Mouse (Mus musculus) intestine, embryonic 14.5 days (tissue): ENCODE measurements around the gene Ube2g2. TPM values are rescaled to one million over a fixed set of nuclear protein-coding genes. Genes with fewer than 3 reads are reported as not detected.
"Not testable (repeated sequence)": the region's sequence is repeated elsewhere in the genome, so short reads cannot be mapped to it uniquely, and the experiment has no call there.

Source experiments
- ATAC-seq: fragments of 200-750 bp; cut with Nextera tagmentation; replicated peaks from 2 replicates; pipeline ENCODE4 v1.8.0; 2017; ENCODE audit warnings: low read depth, moderate number of reproducible peaks, moderate TSS enrichment, moderate library complexity; ENCODE audit not compliant: low FRiP score, low TSS enrichment
- DNase-seq: peaks from one replicate; pipeline ENCODE4 v3.0.0-alpha.2; 2018; ENCODE audit warnings: low spot score
- H3K27ac ChIP-seq: fragments of 300-500 bp; sonication (generic); 2 replicates; pipeline ENCODE4 v1.5.1; 2014; ENCODE audit warnings: low read depth, mild to moderate bottlenecking, control low read depth
- H3K27me3 ChIP-seq: fragments of 300-500 bp; sonication (generic); replicated peaks from 2 replicates; pipeline ENCODE4 v1.6.1; 2014; ENCODE audit warnings: low read length, control low read depth; ENCODE audit not compliant: control insufficient read depth, insufficient read depth
- H3K36me3 ChIP-seq: fragments of 300-500 bp; sonication (generic); 2 replicates; pipeline ENCODE4 v1.6.1; 2014; ENCODE audit warnings: low read length, control low read depth; ENCODE audit not compliant: control insufficient read depth, insufficient read depth
- H3K4me1 ChIP-seq: fragments of 300-500 bp; sonication (generic); replicated peaks from 2 replicates; pipeline ENCODE4 v1.6.1; 2014; ENCODE audit warnings: low read length, control low read depth, mixed read lengths; ENCODE audit not compliant: control insufficient read depth, insufficient read depth
- H3K4me2 ChIP-seq: fragments of 300-500 bp; sonication (generic); 2 replicates; pipeline ENCODE4 v1.6.1; 2014; ENCODE audit warnings: low read length
- H3K4me3 ChIP-seq: fragments of 300-500 bp; sonication (generic); 2 replicates; pipeline ENCODE4 v1.5.1; 2014; ENCODE audit warnings: low read depth, low read length, control low read depth, mixed read lengths
- H3K9ac ChIP-seq: fragments of 300-500 bp; sonication (generic); 2 replicates; pipeline ENCODE4 v1.6.1; 2014; ENCODE audit warnings: mild to moderate bottlenecking, low read length
- H3K9me3 ChIP-seq: fragments of 300-500 bp; sonication (generic); 2 replicates; pipeline ENCODE4 v1.6.1; 2016; ENCODE audit warnings: low read length, control low read depth; ENCODE audit not compliant: control insufficient read depth
- WGBS: fragments of 180-500 bp; shearing (Covaris S2); extraction: QIAGEN DNeasy Blood & Tissue Kit; methylation state at CpG from one replicate; pipeline ENCODE4 v1.1.7; 2014; 5-methylcytosine and 5-hydroxymethylcytosine counted together
- microRNA counts: library from miRNA; unstranded; fragments of <30 nt; microRNA quantifications from one replicate; lab custom pipeline; 2016
- microRNA-seq: library from miRNA; unstranded; fragments of <30 nt; microRNA quantifications from one replicate; pipeline ENCODE4, GENCODE M21; 2016
- polyA plus RNA-seq: library from polyadenylated mRNA; unstranded; fragments of >200 nt; fragmentation: Nextera tagmentation; extraction: Ambion mirVana; gene quantifications from 2 replicates; pipeline ENCODE4 v1.2.1, GENCODE M21; 2014

The Ube2g2 gene
- polyA plus RNA-seq, 1 experiment from 2014 or later, result 46.7 TPM

- WGBS, result 74% methylated on average over 3 of the region's 3 CpGs
- DNase-seq, result not testable (repeated sequence)
Measured at GRCm38 (mm10) chr10:77690356-77690807, 68.3 kb downstream of the Ube2g2 start, which contains the start of gene Gm19402. Gene Gm19402, minus strand, starts transcription at chr10:77690757.

More at GRCm38 (mm10) chr10:77690356-77690807, 68.3 kb downstream of the Ube2g2 start, which contains the start of gene Gm19402:
- H3K4me1 ChIP-seq, H3K9ac ChIP-seq, H3K4me2 ChIP-seq, H3K4me3 ChIP-seq, ATAC-seq, H3K9me3 ChIP-seq, H3K36me3 ChIP-seq, H3K27ac ChIP-seq: not testable (repeated sequence)
- H3K27me3 ChIP-seq, result peaks cover 25% of the 10 kb centered on the region

MicroRNA genes within 50 kb of the gene (microRNA counts, 519-probe panel; counts per million panel counts)
- not detected for microRNA mmu-miR-1930 (lab: Ali Mortazavi, UCI)

Small RNA genes lying within 50 kb of the gene (microRNA-seq; reads per million reads assigned to microRNA genes)
- 11.5 reads per million, percentile 41 among the genes with 10 or more reads in this experiment for gene Mir1930

Other genes starting within 250 kb of the Ube2g2 start
- gene Adarb1, start 204.0 kb upstream of the Ube2g2 start, polyA plus RNA-seq, result 3.8 and 5.7 TPM in 2 replicates
- gene Fam207a, start 106.5 kb upstream of the Ube2g2 start, polyA plus RNA-seq, result 39.1 and 41.0 TPM in 2 replicates
- gene Itgb2, start 92.0 kb upstream of the Ube2g2 start, polyA plus RNA-seq, result 1.9 and 3.1 TPM in 2 replicates
- gene Pttg1ip, start 40.6 kb upstream of the Ube2g2 start, polyA plus RNA-seq, result 155 and 156 TPM in 2 replicates
- gene Sumo3, start 16.2 kb upstream of the Ube2g2 start, polyA plus RNA-seq, result 314 and 336 TPM in 2 replicates
- gene Gm49325, start 16.1 kb upstream of the Ube2g2 start, polyA plus RNA-seq, result 2.0 TPM in 1 of 2 replicates, not detected in the other
- gene Tspear, start 64.3 kb downstream of the Ube2g2 start, polyA plus RNA-seq, result 0.62 and 1.2 TPM in 2 replicates
- gene Gm19402, start 68.5 kb downstream of the Ube2g2 start, polyA plus RNA-seq, result not detected in 2 replicates
- not detected in 2 replicates for gene Gm9508, start 75.0 kb downstream of the Ube2g2 start, polyA plus RNA-seq
- gene Gm10272, start 84.4 kb downstream of the Ube2g2 start, polyA plus RNA-seq, result not detected in 2 replicates
- gene Gm10024, start 89.2 kb downstream of the Ube2g2 start, polyA plus RNA-seq, result not detected in 2 replicates
- gene Gm10142, start 93.5 kb downstream of the Ube2g2 start, polyA plus RNA-seq, result not detected in 2 replicates
- not detected in 2 replicates for gene Krtap12-1, start 98.3 kb downstream of the Ube2g2 start, polyA plus RNA-seq
- gene Gm10100, start 104.2 kb downstream of the Ube2g2 start, polyA plus RNA-seq, result not detected in 2 replicates
- not detected in 2 replicates for gene Gm18596, start 120.4 kb downstream of the Ube2g2 start, polyA plus RNA-seq
- gene Gm9736, start 129.1 kb downstream of the Ube2g2 start, polyA plus RNA-seq, result not detected in 2 replicates
- not detected in 2 replicates for gene Gm3233, start 137.4 kb downstream of the Ube2g2 start, polyA plus RNA-seq
- gene Gm3238, start 149.1 kb downstream of the Ube2g2 start, polyA plus RNA-seq, result not detected in 2 replicates
- not detected in 2 replicates for gene Gm7138, start 154.7 kb downstream of the Ube2g2 start, polyA plus RNA-seq
- gene Gm3250, start 160.3 kb downstream of the Ube2g2 start, polyA plus RNA-seq, result not detected in 2 replicates
- gene Gm7137, start 165.9 kb downstream of the Ube2g2 start, polyA plus RNA-seq, result not detected in 2 replicates
- not detected in 2 replicates for gene Gm9639, start 172.8 kb downstream of the Ube2g2 start, polyA plus RNA-seq
- not detected in 2 replicates for gene Gm19668, start 176.9 kb downstream of the Ube2g2 start, polyA plus RNA-seq
- gene Gm9507, start 189.6 kb downstream of the Ube2g2 start, polyA plus RNA-seq, result not detected in 2 replicates
- gene Gm2696, start 192.4 kb downstream of the Ube2g2 start, polyA plus RNA-seq, result not detected in 2 replicates
- gene Krtap10-4, start 204.8 kb downstream of the Ube2g2 start, polyA plus RNA-seq, result not detected in 2 replicates
- gene Krtap10-10, start 213.7 kb downstream of the Ube2g2 start, polyA plus RNA-seq, result not detected in 2 replicates
- gene Gm36176, start 224.5 kb downstream of the Ube2g2 start, polyA plus RNA-seq, result not detected in 2 replicates
- not detected in 2 replicates for gene Gm10318, start 230.6 kb downstream of the Ube2g2 start, polyA plus RNA-seq
- not detected in 2 replicates for gene Gm3285, start 239.7 kb downstream of the Ube2g2 start, polyA plus RNA-seq